Mouse (Mus musculus): Measurements from ENCODE around the gene Emd.

DNA sequence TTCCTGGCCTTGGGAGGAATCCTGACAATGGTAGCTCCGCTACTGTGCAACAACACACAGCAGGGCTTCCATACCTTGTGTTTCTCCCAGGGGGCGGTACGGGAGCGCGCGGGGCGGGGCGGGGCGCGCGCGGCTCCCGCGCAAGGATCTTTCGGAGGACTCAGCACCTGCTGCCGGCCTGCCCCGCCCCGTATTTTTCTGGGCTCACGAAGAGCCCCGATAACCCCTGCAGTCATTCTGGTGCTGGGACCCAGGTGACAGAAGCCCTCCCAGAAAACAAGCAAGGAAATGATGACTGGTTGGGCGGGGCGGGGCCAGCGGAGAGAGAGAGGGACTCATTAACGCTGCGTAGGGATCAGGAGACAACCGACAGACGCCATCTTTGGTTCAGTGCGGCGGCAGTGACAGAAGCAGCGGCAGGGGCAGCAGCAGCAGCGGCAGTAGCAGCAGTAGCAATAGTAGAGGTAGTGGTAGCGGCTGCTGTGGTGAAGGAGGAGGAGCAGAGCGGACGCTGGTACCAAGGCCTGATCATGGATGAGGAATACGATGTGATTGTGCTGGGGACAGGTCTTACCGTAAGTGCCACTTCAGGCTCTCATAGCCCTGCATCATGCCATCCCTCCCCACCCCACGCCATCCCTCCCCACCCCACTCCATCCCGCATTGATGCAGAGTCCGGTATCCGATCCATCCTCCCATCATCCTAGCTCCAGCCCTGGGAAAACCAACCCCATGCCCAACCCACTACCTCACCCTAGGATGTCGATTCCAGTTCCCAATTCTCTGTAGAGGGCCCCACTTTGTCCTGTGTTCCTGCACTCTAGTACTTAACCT, 50.6 kb downstream of the Emd start, which contains the start of gene Gdi1:
- TF ChIP-seq CTCF (IDR thresholded peaks at IDR 0.05; ENCODE audit: borderline replicate concordance, insufficient read depth, low read depth, low read length) (no peak), POLR2A (IDR thresholded peaks at IDR 0.05; ENCODE audit: borderline replicate concordance, insufficient read depth, low read length) (peak; percentile 90)
